Mouse (Mus musculus) MEL (cell line): ENCODE measurements at regions not wholly inside any gene's neighbourhood (a gene's known extent, or its start where the extent isn't known, plus 50 kb on each side); places are given as distances from the start of the nearest gene placed in this dataset.

Experiments
- DNase-seq: peaks from one replicate; pipeline ENCODE4 v3.0.0; 2011; ENCODE audit warnings: low read depth, low spot score
- H3K27ac ChIP-seq: 2 replicates; pipeline ENCODE4 v1.5.1; 2012; ENCODE audit warnings: low read depth, mild to moderate bottlenecking, control low read depth, low read length, moderate library complexity; ENCODE audit not compliant: control insufficient read depth
- H3K27me3 ChIP-seq, 2 experiments: fragments of 150-350 bp in 1 of 2; sonication (generic) in 1 of 2; 2 replicates each; pipeline ENCODE4 v1.6.1; 2012; ENCODE audit warnings: low read length in 2 of 2, mild to moderate bottlenecking in 2 of 2, improper control_type of control experiment in 1 of 2, moderate library complexity in 1 of 2; ENCODE audit not compliant: insufficient read depth in 2 of 2, control insufficient read depth in 1 of 2
- H3K36me3 ChIP-seq, 2 experiments: 2 replicates each; pipeline ENCODE4 v1.6.1; 2012 to 2014; ENCODE audit warnings: low read length in 2 of 2, improper control_type of control experiment in 1 of 2, inconsistent platforms in 1 of 2, mild to moderate bottlenecking in 1 of 2; ENCODE audit not compliant: insufficient read depth in 2 of 2, control insufficient read depth in 1 of 2
- H3K4me1 ChIP-seq, 2 experiments: fragments of 150-350 bp in 1 of 2; sonication (generic) in 1 of 2; 2 replicates each; pipeline ENCODE4 v1.6.1; 2012; ENCODE audit warnings: low read length in 2 of 2, improper control_type of control experiment in 1 of 2, mild to moderate bottlenecking in 1 of 2; ENCODE audit not compliant: insufficient read depth in 2 of 2, control insufficient read depth in 1 of 2
- H3K4me3 ChIP-seq, 2 experiments: fragments of 150-350 bp in 1 of 2; sonication (generic) in 1 of 2; 2 replicates each; pipeline ENCODE4 v1.5.1; 2012; ENCODE audit warnings: low read depth in 2 of 2, low read length in 2 of 2, mild to moderate bottlenecking in 2 of 2, moderate library complexity in 2 of 2, control low read depth in 1 of 2, improper control_type of control experiment in 1 of 2; ENCODE audit not compliant: control insufficient read depth in 1 of 2, insufficient read depth in 1 of 2
- H3K79me2 ChIP-seq: 2 replicates; pipeline ENCODE4 v1.6.1; 2012; ENCODE audit warnings: mild to moderate bottlenecking, low read length, moderate library complexity; ENCODE audit not compliant: control insufficient read depth, poor library complexity, insufficient read depth
- H3K9ac ChIP-seq: 2 replicates; pipeline ENCODE4 v1.6.1; 2012; ENCODE audit warnings: low read depth, mild to moderate bottlenecking, control low read depth, low read length, moderate library complexity; ENCODE audit not compliant: control insufficient read depth, poor library complexity, severe bottlenecking
- H3K9me3 ChIP-seq: fragments of 150-350 bp; sonication (generic); replicated peaks from 2 replicates; pipeline ENCODE4 v1.6.1; 2012; ENCODE audit warnings: mild to moderate bottlenecking, low read length, improper control_type of control experiment, moderate library complexity; ENCODE audit not compliant: insufficient read depth
- CTCF ChIP-seq, 3 experiments: IDR thresholded peaks in 2 of 3; conservative IDR thresholded peaks in 1 of 3; 2 replicates each; pipeline ENCODE4 v1.5.1; 2011 to 2012; ENCODE audit warnings: low read length in 3 of 3, low read depth in 2 of 3, mild to moderate bottlenecking in 2 of 3, improper control_type of control experiment in 1 of 3, inconsistent platforms in 1 of 3, mixed read lengths in 1 of 3, moderate library complexity in 1 of 3; ENCODE audit not compliant: control insufficient read depth in 1 of 3, insufficient read depth in 1 of 3, poor library complexity in 1 of 3, severe bottlenecking in 1 of 3
- ELF1 ChIP-seq: IDR thresholded peaks from 2 replicates; pipeline ENCODE4 v1.6.1; 2014; ENCODE audit warnings: low read depth, mild to moderate bottlenecking, inconsistent platforms, low read length, improper control_type of control experiment, moderate library complexity
- EP300 ChIP-seq, 2 experiments: IDR thresholded peaks; 2 replicates each; pipeline ENCODE4 v1.6.1; 2011; ENCODE audit warnings: improper control_type of control experiment in 2 of 2, low read length in 2 of 2, low read depth in 1 of 2, mild to moderate bottlenecking in 1 of 2
- ETS1 ChIP-seq: IDR thresholded peaks from 2 replicates; pipeline ENCODE4 v1.6.1; 2012; ENCODE audit warnings: low read depth, mild to moderate bottlenecking, inconsistent platforms, low read length, improper control_type of control experiment, moderate library complexity
- GATA1 ChIP-seq: IDR thresholded peaks from 2 replicates; pipeline ENCODE4 v1.6.1; 2011; ENCODE audit warnings: low read depth, low read length, improper control_type of control experiment
- KAT2A ChIP-seq: conservative IDR thresholded peaks from 2 replicates; pipeline ENCODE4 v1.6.1; 2012; ENCODE audit warnings: low read depth, low read length, improper control_type of control experiment, inconsistent platforms
- MAFK ChIP-seq: IDR thresholded peaks from 2 replicates; pipeline ENCODE4 v1.6.1; 2011; ENCODE audit warnings: low read depth, mild to moderate bottlenecking, low read length, improper control_type of control experiment, borderline replicate concordance
- MAZ ChIP-seq: IDR thresholded peaks from 2 replicates; pipeline ENCODE4 v1.6.1; 2012; ENCODE audit warnings: low read depth, mild to moderate bottlenecking, inconsistent platforms, low read length, improper control_type of control experiment
- MXI1 ChIP-seq: IDR thresholded peaks from 2 replicates; pipeline ENCODE4 v1.6.1; 2011; ENCODE audit warnings: mild to moderate bottlenecking, low read depth, low read length, improper control_type of control experiment
- MYB ChIP-seq: IDR thresholded peaks from 2 replicates; pipeline ENCODE4 v1.6.1; 2011; ENCODE audit warnings: mild to moderate bottlenecking, low read depth, low read length, improper control_type of control experiment
- NELFE ChIP-seq: IDR thresholded peaks from 2 replicates; pipeline ENCODE4 v1.6.1; 2011; ENCODE audit warnings: low read depth, low read length, improper control_type of control experiment
- NRF1 ChIP-seq: IDR thresholded peaks from 2 replicates; pipeline ENCODE4 v1.6.1; 2014; ENCODE audit warnings: low read depth, mild to moderate bottlenecking, inconsistent platforms, low read length, improper control_type of control experiment, moderate library complexity; ENCODE audit not compliant: poor library complexity, insufficient read depth, severe bottlenecking
- POLR2A ChIP-seq, 2 experiments: IDR thresholded peaks; 2 replicates each; pipeline ENCODE4 v1.6.1; 2011 to 2012; ENCODE audit warnings: low read length in 2 of 2, mild to moderate bottlenecking in 2 of 2, control low read depth in 1 of 2, improper control_type of control experiment in 1 of 2, low read depth in 1 of 2, moderate library complexity in 1 of 2; ENCODE audit not compliant: control insufficient read depth in 1 of 2, insufficient read depth in 1 of 2, poor library complexity in 1 of 2
- POLR2AphosphoS2 ChIP-seq: IDR thresholded peaks from 2 replicates; pipeline ENCODE4 v1.6.1; 2011; ENCODE audit warnings: low read length, improper control_type of control experiment
- RAD21 ChIP-seq: IDR thresholded peaks from 2 replicates; pipeline ENCODE4 v1.6.1; 2011; ENCODE audit warnings: mild to moderate bottlenecking, low read depth, low read length, improper control_type of control experiment
- RCOR1 ChIP-seq: IDR thresholded peaks from 2 replicates; pipeline ENCODE4 v1.6.1; 2012; ENCODE audit warnings: low read depth, mild to moderate bottlenecking, inconsistent platforms, low read length, improper control_type of control experiment
- SIN3A ChIP-seq: IDR thresholded peaks from 2 replicates; pipeline ENCODE4 v1.6.1; 2012; ENCODE audit warnings: low read length, improper control_type of control experiment, inconsistent platforms
- SMC3 ChIP-seq: IDR thresholded peaks from 2 replicates; pipeline ENCODE4 v1.6.1; 2011; ENCODE audit warnings: low read depth, low read length, improper control_type of control experiment
- TAL1 ChIP-seq: IDR thresholded peaks from 2 replicates; pipeline ENCODE4 v1.6.1; 2012; ENCODE audit warnings: mild to moderate bottlenecking, inconsistent platforms, low read length, moderate library complexity, mixed read lengths
- TBP ChIP-seq: IDR thresholded peaks from 2 replicates; pipeline ENCODE4 v1.8.0; 2011; ENCODE audit warnings: low read depth, low read length, improper control_type of control experiment
- USF1 ChIP-seq: IDR thresholded peaks from 2 replicates; pipeline ENCODE4 v1.6.1; 2014; ENCODE audit warnings: low read depth, mild to moderate bottlenecking, inconsistent platforms, low read length, improper control_type of control experiment, moderate library complexity
- ZKSCAN1 ChIP-seq: IDR thresholded peaks from 2 replicates; pipeline ENCODE4 v1.6.1; 2012; ENCODE audit warnings: low read depth, mild to moderate bottlenecking, inconsistent platforms, low read length, improper control_type of control experiment, moderate library complexity
- ZMIZ1 ChIP-seq: IDR thresholded peaks from 2 replicates; pipeline ENCODE4 v1.6.1; 2012; ENCODE audit warnings: low read depth, mild to moderate bottlenecking, inconsistent platforms, low read length, improper control_type of control experiment, moderate library complexity
- ZNF384 ChIP-seq: IDR thresholded peaks from 2 replicates; pipeline ENCODE4 v1.6.1; 2012; ENCODE audit warnings: low read depth, mild to moderate bottlenecking, inconsistent platforms, low read length, improper control_type of control experiment

DNA sequence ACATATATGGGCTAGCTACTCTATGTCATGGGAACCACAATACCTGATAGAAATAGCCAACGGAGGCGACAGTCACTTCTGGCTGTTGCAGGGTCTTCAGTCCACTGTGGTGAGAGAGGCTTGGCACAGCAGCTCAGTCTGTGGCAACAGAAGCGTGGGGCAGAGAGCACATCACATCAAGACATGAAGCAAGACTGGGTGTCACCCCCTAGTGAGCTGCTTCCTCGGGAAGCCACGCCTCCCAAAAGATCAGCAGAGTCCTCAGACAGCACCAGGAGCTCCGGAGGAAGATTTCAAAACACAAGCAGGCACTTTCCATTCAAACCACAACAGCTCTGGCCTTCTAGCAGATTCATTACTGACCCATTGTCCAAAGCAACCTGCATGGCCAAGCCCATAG is 131.2 kb upstream of the Csf3r start:
- Histone ChIP-seq H3K79me2 (no peaks in the 10 kb centered on the region), H3K4me1 (no peaks in the 10 kb centered on the region), H3K4me3 (no peak overlapping the region), H3K27ac (no peak overlapping the region), H3K27me3 (no peaks in the 10 kb centered on the region), H3K9ac (no peak overlapping the region), H3K9me3 (no peaks in the 10 kb centered on the region), H3K36me3 (no peaks in the 10 kb centered on the region)
- TF ChIP-seq USF1 (no peak), NELFE (no peak), MYB (no peak), POLR2A (IDR thresholded peaks at IDR 0.05; ENCODE audit: control insufficient read depth in 1 of 2, insufficient read depth in 1 of 2, low read depth in 1 of 2, low read length in 2 of 2, poor library complexity in 1 of 2) (no peak), SIN3A (no peak), EP300 (IDR thresholded peaks at IDR 0.05; ENCODE audit: low read depth in 1 of 2, low read length in 2 of 2) (no peak), CTCF (IDR thresholded peaks at IDR 0.05 in 2 of 3, conservative IDR thresholded peaks at IDR 0.05 in 1 of 3; ENCODE audit: control insufficient read depth in 1 of 3, insufficient read depth in 1 of 3, low read depth in 2 of 3, low read length in 3 of 3, poor library complexity in 1 of 3, severe bottlenecking in 1 of 3) (no peak), ZNF384 (no peak)
- no peak for DNase-seq

GRCm38 (mm10) chr4:125897707-125898106 is 126.6 kb upstream of the Csf3r start:
- Histone ChIP-seq H3K4me3 (no peak overlapping the region), H3K27ac (no peak overlapping the region), H3K36me3 (no peaks in the 10 kb centered on the region), H3K9me3 (no peaks in the 10 kb centered on the region), H3K27me3 (no peaks in the 10 kb centered on the region), H3K4me1 (no peaks in the 10 kb centered on the region), H3K9ac (no peak overlapping the region), H3K79me2 (no peaks in the 10 kb centered on the region)
- DNase-seq = no peak
- no peak for TF ChIP-seq ZKSCAN1
- no peak for TF ChIP-seq TBP
- no peak for TF ChIP-seq KAT2A
- no peak for TF ChIP-seq SMC3
- TF ChIP-seq ETS1 = no peak
- TF ChIP-seq MYB = no peak
- no peak for TF ChIP-seq GATA1
- no peak for TF ChIP-seq RCOR1
- no peak for TF ChIP-seq ELF1
- TF ChIP-seq MAFK = no peak
- no peak for TF ChIP-seq ZNF384
- TF ChIP-seq EP300 (IDR thresholded peaks at IDR 0.05; ENCODE audit: low read depth in 1 of 2, low read length in 2 of 2) = no peak
- no peak for TF ChIP-seq POLR2A (IDR thresholded peaks at IDR 0.05; ENCODE audit: control insufficient read depth in 1 of 2, insufficient read depth in 1 of 2, low read depth in 1 of 2, low read length in 2 of 2, poor library complexity in 1 of 2)
- TF ChIP-seq ZMIZ1 = no peak
- TF ChIP-seq TAL1 = no peak
- TF ChIP-seq RAD21 = no peak
- no peak for TF ChIP-seq MXI1
- no peak for TF ChIP-seq NRF1
- TF ChIP-seq POLR2AphosphoS2 = no peak
- no peak for TF ChIP-seq MAZ
